Mouse (Mus musculus) midbrain, postnatal 0 days (tissue): ENCODE results near the gene Ascc3. TPM values are rescaled to one million over a fixed set of nuclear protein-coding genes. Genes with fewer than 3 reads are reported as not detected.

ENCODE experiments used
- ATAC-seq: fragments of 200-750 bp; cut with Nextera tagmentation; 2 replicates; pipeline ENCODE4 v1.8.0; 2017; ENCODE audit warnings: moderate number of reproducible peaks, mild to moderate bottlenecking, moderate TSS enrichment, moderate library complexity; ENCODE audit not compliant: low FRiP score
- DNase-seq: peaks from one replicate; pipeline ENCODE4 v3.0.0-alpha.2; 2015; ENCODE audit warnings: low spot score
- H3K27ac ChIP-seq: fragments of 300-500 bp; sonication (generic); 2 replicates; pipeline ENCODE4 v1.5.1; 2014; ENCODE audit warnings: low read depth, mild to moderate bottlenecking, low read length, mixed read lengths
- H3K27me3 ChIP-seq: fragments of 300-500 bp; sonication (generic); 2 replicates; pipeline ENCODE4 v1.6.1; 2014; ENCODE audit warnings: low read length, control low read depth, mixed read lengths; ENCODE audit not compliant: insufficient read depth
- H3K36me3 ChIP-seq: fragments of 300-500 bp; sonication (generic); 2 replicates; pipeline ENCODE4 v1.6.1; 2014; ENCODE audit warnings: low read length, control low read depth, mixed read lengths; ENCODE audit not compliant: insufficient read depth
- H3K4me1 ChIP-seq: fragments of 300-500 bp; sonication (generic); 2 replicates; pipeline ENCODE4 v1.6.1; 2014; ENCODE audit warnings: mild to moderate bottlenecking, control low read depth, antibody characterized with exemption, low read length, mixed read lengths; ENCODE audit not compliant: insufficient read depth
- H3K4me2 ChIP-seq: fragments of 300-500 bp; sonication (generic); 2 replicates; pipeline ENCODE4 v1.6.1; 2014; ENCODE audit warnings: low read depth, mild to moderate bottlenecking, low read length, mixed read lengths; ENCODE audit not compliant: poor library complexity, severe bottlenecking
- H3K4me3 ChIP-seq: fragments of 300-500 bp; sonication (generic); 2 replicates; pipeline ENCODE4 v1.5.1; 2014; ENCODE audit warnings: low read depth, mild to moderate bottlenecking, low read length, moderate library complexity
- H3K9ac ChIP-seq: fragments of 300-500 bp; sonication (generic); replicated peaks from 2 replicates; pipeline ENCODE4 v1.6.1; 2014; ENCODE audit warnings: mild to moderate bottlenecking, low read length, moderate library complexity, mixed read lengths; ENCODE audit not compliant: poor library complexity, severe bottlenecking
- H3K9me3 ChIP-seq: fragments of 300-500 bp; sonication (generic); 2 replicates; pipeline ENCODE4 v1.6.1; 2016; ENCODE audit warnings: low read length, control low read depth
- CTCF ChIP-seq: IDR thresholded peaks from 2 replicates; pipeline ENCODE4 v1.5.1; 2016; ENCODE audit warnings: antibody characterized with exemption, mild to moderate bottlenecking
- WGBS: fragments of 180-500 bp; shearing (Covaris S2); extraction: QIAGEN DNeasy Blood & Tissue Kit; methylation state at CpG from one replicate; pipeline ENCODE4 v1.1.7; 2014; 5-methylcytosine and 5-hydroxymethylcytosine counted together
- polyA plus RNA-seq: library from polyadenylated mRNA; unstranded; fragments of >200 nt; fragmentation: Nextera tagmentation; extraction: Ambion mirVana; gene quantifications from 2 replicates; pipeline ENCODE4 v1.2.1, GENCODE M21; 2015
- total RNA-seq: library from RNA; depleted of rRNA; stranded (reverse); fragments of >200 nt; gene quantifications from 2 replicates; pipeline ENCODE4 v1.2.3, GENCODE M21; 2014

Ascc3 gene
- total and polyA plus RNA-seq, 2 experiments from 2014 or later = 14.2 to 25.7 TPM

DNA sequence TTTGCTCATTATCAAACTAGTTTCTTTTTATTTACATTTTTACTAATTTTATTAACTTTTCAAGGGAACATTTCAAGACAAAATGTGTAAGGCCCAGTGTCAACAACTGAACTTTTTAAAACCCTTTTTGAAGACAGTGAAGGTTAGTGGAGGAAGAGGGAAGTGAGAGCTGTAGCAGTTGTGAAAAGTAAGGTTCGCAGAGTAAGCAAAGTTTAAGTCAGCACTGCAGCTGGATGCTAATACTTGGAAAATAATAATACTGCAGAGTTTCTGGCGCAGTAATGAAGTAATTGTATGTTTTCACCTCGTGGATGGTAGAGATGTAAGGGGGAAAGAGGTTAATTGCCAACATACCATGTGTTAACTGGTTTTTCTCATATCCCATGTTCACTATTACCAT, 112.4 kb downstream of the Ascc3 start:
- Histone ChIP-seq H3K27me3 (no peaks in the 10 kb centered on the region), H3K4me3 (no peak overlapping the region), H3K36me3 (no peaks in the 10 kb centered on the region), H3K4me2 (no peak overlapping the region), H3K9me3 (no peaks in the 10 kb centered on the region), H3K4me1 (no peaks in the 10 kb centered on the region), H3K27ac (no peak overlapping the region), H3K9ac (no peak overlapping the region)
- WGBS = 85% methylated on average over 3 of the region's 3 CpGs
- ATAC-seq (no peak), DNase-seq (no peak)
- TF ChIP-seq CTCF = no peak

DNA sequence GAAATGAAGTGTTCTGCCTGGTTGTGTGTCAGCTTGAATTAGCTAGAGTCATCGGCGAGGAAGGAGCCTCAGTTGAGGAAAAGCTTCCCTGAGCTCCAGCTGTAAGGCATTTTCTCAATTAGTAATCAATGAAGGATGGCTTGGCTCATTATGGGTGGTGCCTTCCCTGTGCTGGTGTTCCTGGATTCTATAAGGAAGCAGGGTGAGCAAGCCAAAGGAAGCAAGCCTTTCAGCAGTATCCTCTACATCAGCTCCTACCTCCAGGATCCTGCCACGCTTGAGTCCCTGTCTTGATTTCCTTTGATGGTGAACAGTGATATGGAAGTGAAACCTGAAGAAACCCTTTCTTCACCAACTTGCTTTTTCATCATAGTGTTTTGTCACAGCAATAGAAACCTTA, 118.8 kb downstream of the Ascc3 start:
- ATAC-seq (no peak), DNase-seq (peak; percentile 26)
- H3K9me3 ChIP-seq = no peaks in the 10 kb centered on the region
- no peak overlapping the region for H3K9ac ChIP-seq
- no peaks in the 10 kb centered on the region for H3K27me3 ChIP-seq
- TF ChIP-seq CTCF = no peak
- H3K4me2 ChIP-seq = no peak overlapping the region
- 78% methylated on average over 3 of the region's 3 CpGs for WGBS
- H3K4me1 ChIP-seq = no peaks in the 10 kb centered on the region
- H3K4me3 ChIP-seq = no peak overlapping the region
- H3K36me3 ChIP-seq = peaks cover 5% of the 10 kb centered on the region
- H3K27ac ChIP-seq = no peak overlapping the region

DNA sequence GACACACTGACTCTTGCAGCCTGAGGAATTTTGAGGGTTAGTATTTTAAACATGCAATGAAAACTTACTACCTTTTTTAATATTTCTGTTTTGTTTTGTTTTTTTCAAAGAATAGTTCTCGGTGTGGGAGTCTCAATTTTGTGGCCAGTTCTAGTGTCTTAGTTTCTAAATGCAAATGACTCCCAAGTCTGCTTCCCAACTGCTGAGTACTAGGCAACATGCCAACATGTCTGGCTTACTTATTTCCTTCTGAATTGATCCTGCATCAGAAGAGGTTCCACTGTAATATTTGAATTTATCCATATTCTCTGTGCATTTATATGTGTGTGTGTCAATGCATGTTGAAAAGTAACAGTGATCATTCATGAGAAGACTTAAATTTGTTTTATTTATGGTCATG, 119.3 kb downstream of the Ascc3 start:
- H3K27ac ChIP-seq = no peak overlapping the region
- H3K9me3 ChIP-seq = no peaks in the 10 kb centered on the region
- H3K4me1 ChIP-seq = no peaks in the 10 kb centered on the region
- peaks cover 5% of the 10 kb centered on the region for H3K36me3 ChIP-seq
- no peak for TF ChIP-seq CTCF
- H3K4me3 ChIP-seq = no peak overlapping the region
- ATAC-seq = no peak
- WGBS = 78% methylated on average over 1 of the region's 1 CpGs
- no peaks in the 10 kb centered on the region for H3K27me3 ChIP-seq
- DNase-seq = peak; percentile 61
- H3K4me2 ChIP-seq = no peak overlapping the region
- H3K9ac ChIP-seq = no peak overlapping the region

DNA sequence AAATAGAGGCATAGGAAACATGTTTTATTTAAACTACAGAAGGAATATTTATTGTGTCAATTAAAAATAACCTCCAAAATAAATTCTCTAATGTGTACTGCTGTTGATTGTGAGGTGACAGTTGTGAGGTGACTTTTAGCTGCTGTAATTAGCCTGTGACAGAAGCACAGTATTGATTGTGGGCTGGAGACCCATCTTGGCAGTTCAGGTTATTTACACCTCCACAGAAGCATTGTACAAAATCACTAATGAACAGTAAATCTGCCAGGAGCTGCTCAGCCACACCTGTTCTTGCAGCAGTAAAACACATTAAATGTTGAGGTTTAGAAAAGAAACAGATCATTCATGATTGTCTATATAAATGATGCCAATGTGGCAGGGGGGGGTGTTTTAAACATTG, 141.0 kb downstream of the Ascc3 start:
- Histone ChIP-seq H3K9me3 (no peaks in the 10 kb centered on the region), H3K27me3 (no peaks in the 10 kb centered on the region), H3K36me3 (no peaks in the 10 kb centered on the region; the same call in 1 of the 2 replicates), H3K4me1 (no peaks in the 10 kb centered on the region), H3K9ac (no peak overlapping the region), H3K4me3 (no peak overlapping the region), H3K27ac (no peak overlapping the region), H3K4me2 (no peak overlapping the region)
- no peak for TF ChIP-seq CTCF
- ATAC-seq (no peak), DNase-seq (no peak)

DNA sequence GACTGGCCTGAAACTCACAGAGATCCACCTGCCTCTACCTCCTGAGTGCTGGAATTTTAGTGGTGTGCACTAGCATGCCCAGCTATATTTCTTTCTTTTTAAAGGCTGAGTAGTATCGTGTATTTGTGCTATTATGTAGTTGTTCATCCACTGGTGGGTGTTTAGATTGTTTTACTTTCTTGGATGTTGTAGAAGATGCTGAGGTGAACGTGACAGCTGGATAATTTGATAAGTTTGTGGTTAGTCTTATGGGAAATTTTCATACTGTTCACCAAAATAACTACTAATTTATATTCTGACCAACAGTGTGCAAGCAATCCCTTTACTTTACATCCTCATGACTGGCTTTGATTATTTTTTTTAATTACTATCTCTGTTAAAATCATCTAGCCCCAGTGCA, 169.6 kb downstream of the Ascc3 start:
- Histone ChIP-seq H3K27me3 (no peaks in the 10 kb centered on the region), H3K9me3 (no peaks in the 10 kb centered on the region), H3K4me2 (no peak overlapping the region), H3K9ac (no peak overlapping the region), H3K4me1 (no peaks in the 10 kb centered on the region), H3K36me3 (peaks cover 4% of the 10 kb centered on the region; the same call in 1 of the 2 replicates), H3K4me3 (no peak overlapping the region), H3K27ac (no peak overlapping the region)
- WGBS = 84% methylated on average over 2 of the region's 2 CpGs
- ATAC-seq (no peak), DNase-seq (no peak)
- TF ChIP-seq CTCF = no peak

DNA sequence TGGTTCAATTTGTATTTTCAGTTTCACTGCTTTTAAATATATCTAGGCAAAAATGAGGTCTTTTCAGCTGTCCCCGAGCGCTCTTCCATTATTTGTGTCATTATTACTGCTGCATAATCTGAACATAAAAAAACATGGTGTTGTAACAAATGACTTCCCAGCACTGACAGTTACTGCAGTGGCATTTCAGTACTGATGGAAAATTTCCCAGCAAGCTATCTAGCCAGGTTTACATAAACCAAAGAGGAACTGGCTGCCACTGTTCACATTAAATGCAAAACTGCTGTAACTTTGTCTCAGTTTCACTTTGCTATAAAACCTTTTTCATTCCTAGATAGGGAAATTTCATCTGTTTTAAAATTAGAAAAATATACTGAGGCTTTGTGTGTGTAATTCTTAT, 170.5 kb downstream of the Ascc3 start:
- no peaks in the 10 kb centered on the region for H3K9me3 ChIP-seq
- H3K36me3 ChIP-seq = peaks cover 2% of the 10 kb centered on the region; the same call in 1 of the 2 replicates
- no peak overlapping the region for H3K9ac ChIP-seq
- H3K4me3 ChIP-seq = no peak overlapping the region
- no peak for TF ChIP-seq CTCF
- ATAC-seq (no peak), DNase-seq (no peak)
- WGBS = 80% methylated on average over 2 of the region's 2 CpGs
- H3K27me3 ChIP-seq = no peaks in the 10 kb centered on the region
- H3K4me2 ChIP-seq = no peak overlapping the region
- H3K4me1 ChIP-seq = no peaks in the 10 kb centered on the region
- no peak overlapping the region for H3K27ac ChIP-seq
